Mouse (Mus musculus) embryonic facial prominence, embryonic 15.5 days (tissue): Measurements from ENCODE around the gene Fam3b. TPM values are rescaled to one million over a fixed set of nuclear protein-coding genes. Genes with fewer than 3 reads are reported as not detected.

Experiments used
- ATAC-seq: fragments of 200-750 bp; cut with Nextera tagmentation; 2 replicates; pipeline ENCODE4 v1.8.0; 2017; ENCODE audit warnings: low read depth, moderate TSS enrichment; ENCODE audit not compliant: insufficient number of reproducible peaks, low FRiP score, low TSS enrichment
- H3K27ac ChIP-seq: fragments of 300-500 bp; sonication (generic); replicated peaks from 2 replicates; pipeline ENCODE4 v1.5.1; 2015; ENCODE audit warnings: mild to moderate bottlenecking, inconsistent platforms
- H3K27me3 ChIP-seq: fragments of 300-500 bp; sonication (generic); 2 replicates; pipeline ENCODE4 v1.6.1; 2015; ENCODE audit warnings: inconsistent platforms
- H3K36me3 ChIP-seq: fragments of 300-500 bp; sonication (generic); 2 replicates; pipeline ENCODE4 v1.6.1; 2015; ENCODE audit warnings: mild to moderate bottlenecking, inconsistent platforms
- H3K4me1 ChIP-seq: fragments of 300-500 bp; sonication (generic); 2 replicates; pipeline ENCODE4 v1.6.1; 2015; ENCODE audit warnings: inconsistent platforms
- H3K4me2 ChIP-seq: fragments of 300-500 bp; sonication (generic); replicated peaks from 2 replicates; pipeline ENCODE4 v1.6.1; 2015; ENCODE audit warnings: mild to moderate bottlenecking, inconsistent platforms
- H3K4me3 ChIP-seq: fragments of 300-500 bp; sonication (generic); replicated peaks from 2 replicates; pipeline ENCODE4 v1.5.1; 2015; ENCODE audit warnings: mild to moderate bottlenecking, inconsistent platforms
- H3K9ac ChIP-seq: fragments of 300-500 bp; sonication (generic); 2 replicates; pipeline ENCODE4 v1.6.1; 2015; ENCODE audit warnings: inconsistent platforms
- H3K9me3 ChIP-seq: fragments of 300-500 bp; sonication (generic); replicated peaks from 2 replicates; pipeline ENCODE4 v1.6.1; 2016; ENCODE audit warnings: inconsistent platforms
- WGBS: fragments of 180-500 bp; shearing (Covaris S2); methylation state at CpG from one replicate; pipeline ENCODE4 v1.1.7; 2015; 5-methylcytosine and 5-hydroxymethylcytosine counted together
- polyA plus RNA-seq: library from polyadenylated mRNA; unstranded; fragments of >200 nt; fragmentation: Nextera tagmentation; extraction: Ambion mirVana; gene quantifications from 2 replicates; pipeline ENCODE4 v1.2.1, GENCODE M21; 2015

Gene Fam3b
- polyA plus RNA-seq: 1.4 and 2.1 TPM in 2 replicates

GRCm38 (mm10) chr16:97514099-97514940 lies at the start of gene Fam3b:
Gene Fam3b, minus strand, starts transcription at chr16:97514816.
- Histone ChIP-seq H3K9ac (no peak within 1 kb of the TSS), H3K27ac (no peak within 1 kb of the TSS), H3K27me3 (no peaks in the 10 kb centered on the region; the same call in 1 of the 2 replicates), H3K4me2 (no peak within 1 kb of the TSS), H3K4me1 (no peaks in the 10 kb centered on the region), H3K4me3 (no peak within 1 kb of the TSS), H3K36me3 (no peaks in the 10 kb centered on the region), H3K9me3 (no peaks in the 10 kb centered on the region)
- no peak for ATAC-seq
- WGBS: 68% methylated on average over 4 of the region's 4 CpGs

- H3K27ac ChIP-seq: no peak overlapping the region
- no peaks in the 10 kb centered on the region for H3K36me3 ChIP-seq
- no peak overlapping the region for H3K4me3 ChIP-seq
- H3K27me3 ChIP-seq: no peaks in the 10 kb centered on the region
- no peak overlapping the region for H3K4me2 ChIP-seq
- no peaks in the 10 kb centered on the region for H3K4me1 ChIP-seq
- H3K9ac ChIP-seq: no peak overlapping the region
- WGBS: 79% methylated on average over 4 of the region's 4 CpGs
- ATAC-seq: no peak
- H3K9me3 ChIP-seq: no peaks in the 10 kb centered on the region
Measured at GRCm38 (mm10) chr16:97544340-97544739, 29.7 kb upstream of the Fam3b start.

- Histone ChIP-seq H3K27ac (no peak overlapping the region), H3K4me1 (peaks cover 24% of the 10 kb centered on the region), H3K27me3 (no peaks in the 10 kb centered on the region), H3K4me3 (no peak overlapping the region), H3K36me3 (no peaks in the 10 kb centered on the region), H3K4me2 (0 out of 2 replicates have a peak overlapping the region, but pooled peaks have one; percentile 2), H3K9ac (no peak overlapping the region), H3K9me3 (no peaks in the 10 kb centered on the region)
- ATAC-seq: no peak
- 56% methylated on average over 1 of the region's 1 CpGs for WGBS
Measured at GRCm38 (mm10) chr16:97536859-97537258, 22.2 kb upstream of the Fam3b start.

DNA sequence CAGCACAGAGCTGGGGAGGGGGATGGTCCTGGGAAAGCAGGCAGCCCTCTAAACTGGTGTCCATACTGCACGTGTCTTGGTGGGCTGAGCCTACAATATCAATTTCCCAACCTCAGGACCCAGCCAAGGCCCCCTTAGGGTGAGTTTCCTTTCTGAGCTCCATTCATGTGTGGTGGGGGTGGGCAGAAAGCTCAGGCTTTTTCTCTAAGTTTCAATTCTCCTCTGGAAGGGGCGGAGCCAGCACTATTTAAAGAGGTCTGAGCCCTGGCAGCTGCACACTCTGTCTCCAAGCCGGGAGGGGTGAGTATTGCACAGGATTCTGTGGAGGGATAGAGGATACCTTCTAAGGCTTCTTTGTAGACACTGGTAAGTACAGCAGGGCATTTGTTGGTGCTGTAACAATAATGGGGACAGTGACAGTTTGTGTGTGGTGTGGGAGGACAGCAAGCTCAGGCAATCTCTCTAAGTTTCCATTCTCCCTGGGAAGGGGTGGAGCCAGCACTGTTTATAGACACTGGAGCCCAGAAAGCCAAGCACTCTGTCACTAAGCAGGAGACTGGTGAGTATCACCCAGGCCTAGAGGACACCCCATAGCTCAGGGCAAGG lies 21.3 kb upstream of the Fam3b start:
- Histone ChIP-seq H3K27ac (peak overlapping the region; percentile 75), H3K9me3 (no peaks in the 10 kb centered on the region), H3K4me2 (peak overlapping the region; percentile 21), H3K9ac (no peak overlapping the region), H3K4me1 (peaks cover 24% of the 10 kb centered on the region), H3K36me3 (no peaks in the 10 kb centered on the region), H3K27me3 (no peaks in the 10 kb centered on the region), H3K4me3 (0 out of 2 replicates have a peak overlapping the region, but pooled peaks have one; percentile 13)
- ATAC-seq: peak; percentile 80
- WGBS: 15% methylated on average over 3 of the region's 3 CpGs

DNA sequence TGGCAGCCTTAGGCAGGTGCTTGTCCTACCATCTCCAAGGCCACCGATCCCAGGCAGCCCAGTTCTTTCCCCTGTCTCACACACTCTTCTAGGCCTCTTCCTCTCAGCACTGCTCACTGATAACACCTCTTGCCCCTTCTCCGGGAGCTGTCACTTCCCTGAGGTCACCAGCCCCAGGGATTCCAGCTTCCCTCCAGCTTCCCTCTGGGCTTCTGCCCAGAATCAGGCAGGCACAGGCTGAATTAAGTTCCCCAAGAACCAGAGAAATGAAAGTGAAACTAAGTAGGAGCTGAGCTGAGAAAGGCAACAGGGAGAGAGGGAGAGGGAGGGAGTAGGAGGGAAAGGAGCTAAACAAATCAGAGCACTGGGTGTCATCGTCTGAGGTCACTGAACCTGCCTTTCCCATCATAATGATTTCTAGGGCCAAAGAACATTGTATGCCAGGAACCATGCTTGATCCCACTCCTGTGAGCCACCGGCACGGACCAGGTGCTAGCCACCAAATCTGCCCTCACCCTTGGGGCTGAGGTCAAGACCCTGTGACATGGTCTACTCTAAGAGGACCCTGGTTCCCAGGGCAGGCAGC lies 20.4 kb upstream of the Fam3b start:
- H3K27ac ChIP-seq: peak overlapping the region; percentile 75
- peak; percentile 5; the same call in 1 of the 2 replicates for ATAC-seq
- no peak overlapping the region for H3K9ac ChIP-seq
- no peaks in the 10 kb centered on the region for H3K9me3 ChIP-seq
- H3K27me3 ChIP-seq: no peaks in the 10 kb centered on the region
- H3K4me2 ChIP-seq: peak overlapping the region; percentile 21
- H3K36me3 ChIP-seq: no peaks in the 10 kb centered on the region
- 39% methylated on average over 5 of the region's 5 CpGs for WGBS
- peaks cover 24% of the 10 kb centered on the region for H3K4me1 ChIP-seq
- H3K4me3 ChIP-seq: 0 out of 2 replicates have a peak overlapping the region, but pooled peaks have one; percentile 7

GRCm38 (mm10) chr16:97534448-97534847 lies 19.8 kb upstream of the Fam3b start:
- no peak overlapping the region for H3K9ac ChIP-seq
- no peak overlapping the region for H3K27ac ChIP-seq
- WGBS: 68% methylated on average over 1 of the region's 1 CpGs
- H3K4me2 ChIP-seq: peak overlapping the region; percentile 21
- peaks cover 24% of the 10 kb centered on the region for H3K4me1 ChIP-seq
- H3K36me3 ChIP-seq: no peaks in the 10 kb centered on the region
- H3K9me3 ChIP-seq: no peaks in the 10 kb centered on the region
- H3K27me3 ChIP-seq: no peaks in the 10 kb centered on the region
- no peak for ATAC-seq
- no peak overlapping the region for H3K4me3 ChIP-seq

- no peaks in the 10 kb centered on the region for H3K27me3 ChIP-seq
- H3K9me3 ChIP-seq: no peaks in the 10 kb centered on the region
- no peak overlapping the region for H3K4me2 ChIP-seq
- H3K4me3 ChIP-seq: no peak overlapping the region
- H3K4me1 ChIP-seq: peaks cover 24% of the 10 kb centered on the region
- no peak overlapping the region for H3K9ac ChIP-seq
- H3K27ac ChIP-seq: no peak overlapping the region
- no peak for ATAC-seq
- WGBS: 88% methylated on average over 5 of the region's 5 CpGs
- H3K36me3 ChIP-seq: no peaks in the 10 kb centered on the region
Measured at GRCm38 (mm10) chr16:97533751-97534150, 19.1 kb upstream of the Fam3b start.

- WGBS: 91% methylated on average over 1 of the region's 1 CpGs
- Histone ChIP-seq H3K4me3 (no peak overlapping the region), H3K36me3 (no peaks in the 10 kb centered on the region), H3K4me1 (peaks cover 24% of the 10 kb centered on the region), H3K27ac (no peak overlapping the region), H3K4me2 (no peak overlapping the region), H3K9me3 (no peaks in the 10 kb centered on the region), H3K27me3 (no peaks in the 10 kb centered on the region), H3K9ac (no peak overlapping the region)
- ATAC-seq: no peak
Measured at GRCm38 (mm10) chr16:97533126-97533525, 18.5 kb upstream of the Fam3b start.

- Histone ChIP-seq H3K36me3 (no peaks in the 10 kb centered on the region), H3K4me2 (no peak overlapping the region), H3K4me1 (no peaks in the 10 kb centered on the region), H3K27me3 (no peaks in the 10 kb centered on the region), H3K27ac (no peak overlapping the region), H3K9me3 (no peaks in the 10 kb centered on the region), H3K9ac (no peak overlapping the region), H3K4me3 (no peak overlapping the region)
- ATAC-seq: no peak
- WGBS: 73% methylated on average over 2 of the region's 2 CpGs
Measured at GRCm38 (mm10) chr16:97529241-97529640, 14.6 kb upstream of the Fam3b start.

DNA sequence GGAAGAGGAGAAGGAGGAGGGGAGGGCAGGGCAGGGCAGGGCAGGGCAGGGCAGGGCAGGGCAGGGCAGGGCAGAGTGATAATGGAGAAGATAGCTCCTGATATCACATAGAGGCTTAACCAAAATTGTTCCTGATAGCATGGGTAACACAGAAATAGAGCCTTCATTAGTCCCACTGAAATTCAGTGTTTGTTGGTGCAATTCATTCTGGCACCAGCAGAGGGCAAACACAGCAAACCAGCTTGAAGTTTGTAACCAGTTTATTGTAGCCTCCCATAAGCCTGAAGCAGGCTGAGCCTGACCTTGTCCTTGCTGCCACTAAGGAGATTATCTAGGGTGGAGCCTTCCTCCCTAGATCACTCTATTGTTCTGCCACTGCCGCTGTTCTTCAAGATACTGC lies 8.4 kb upstream of the Fam3b start:
- no peak overlapping the region for H3K4me3 ChIP-seq

GRCm38 (mm10) chr16:97521983-97522382 lies 7.4 kb upstream of the Fam3b start:
- Histone ChIP-seq H3K36me3 (no peaks in the 10 kb centered on the region), H3K4me2 (no peak overlapping the region), H3K9ac (no peak overlapping the region), H3K27ac (no peak overlapping the region), H3K4me1 (0 out of 2 replicates have a peak, but pooled peaks cover 3% of the 10 kb centered on the region), H3K27me3 (no peaks in the 10 kb centered on the region), H3K9me3 (no peaks in the 10 kb centered on the region), H3K4me3 (no peak overlapping the region)
- WGBS: 79% methylated on average over 6 of the region's 6 CpGs
- ATAC-seq: no peak

More for the DNA sequence above, 8.4 kb upstream of the Fam3b start:
- ATAC-seq: 0 out of 2 replicates have a peak, but pooled peaks have one; percentile 19
- WGBS: 11% methylated on average over 1 of the region's 1 CpGs
- no peaks in the 10 kb centered on the region for H3K9me3 ChIP-seq
- 0 out of 2 replicates have a peak, but pooled peaks cover 3% of the 10 kb centered on the region for H3K4me1 ChIP-seq
- no peak overlapping the region for H3K27ac ChIP-seq
- H3K36me3 ChIP-seq: no peaks in the 10 kb centered on the region
- H3K27me3 ChIP-seq: no peaks in the 10 kb centered on the region
- H3K9ac ChIP-seq: no peak overlapping the region
- H3K4me2 ChIP-seq: no peak overlapping the region
